Mouse (Mus musculus): ENCODE data around the gene Elmo1. TPM values are rescaled to one million over a fixed set of nuclear protein-coding genes. Genes with fewer than 3 reads are reported as not detected.

Elmo1 gene
- polyA plus RNA-seq, 2 experiments from 2014 or later: 100 to 111 TPM

- peak; percentile 33 for ATAC-seq
Measured at GRCm38 (mm10) chr13:20094916-20095700, 4.7 kb downstream of the Elmo1 start.

GRCm38 (mm10) chr13:20097006-20097617, 6.7 kb downstream of the Elmo1 start:
- no peak for ATAC-seq

GRCm38 (mm10) chr13:20097934-20098593, 7.7 kb downstream of the Elmo1 start:
- ATAC-seq: peak; percentile 42

GRCm38 (mm10) chr13:20098594-20098965, 8.2 kb downstream of the Elmo1 start:
- ATAC-seq: no peak

GRCm38 (mm10) chr13:20099546-20099945, 9.2 kb downstream of the Elmo1 start:
- ATAC-seq: no peak

- ATAC-seq: peak; percentile 33
Measured at GRCm38 (mm10) chr13:20100357-20100756, 10.0 kb downstream of the Elmo1 start.

GRCm38 (mm10) chr13:20101691-20102090, 11.3 kb downstream of the Elmo1 start:
- no peak for ATAC-seq

GRCm38 (mm10) chr13:20104791-20105190, 14.4 kb downstream of the Elmo1 start:
- no peak for ATAC-seq

- no peak for ATAC-seq
Measured at GRCm38 (mm10) chr13:20105996-20106395, 15.6 kb downstream of the Elmo1 start.

- no peak for ATAC-seq
Measured at GRCm38 (mm10) chr13:20107953-20108498, 17.6 kb downstream of the Elmo1 start.

GRCm38 (mm10) chr13:20108956-20109355, 18.6 kb downstream of the Elmo1 start:
- ATAC-seq: no peak

GRCm38 (mm10) chr13:20109446-20109845, 19.1 kb downstream of the Elmo1 start:
- no peak for ATAC-seq

- ATAC-seq: no peak
Measured at GRCm38 (mm10) chr13:20109987-20110680, 19.7 kb downstream of the Elmo1 start.

GRCm38 (mm10) chr13:20111256-20111800, 20.9 kb downstream of the Elmo1 start:
- peak; percentile 45 for ATAC-seq

GRCm38 (mm10) chr13:20115131-20115907, 24.9 kb downstream of the Elmo1 start:
- no peak for ATAC-seq

GRCm38 (mm10) chr13:20116019-20116418, 25.6 kb downstream of the Elmo1 start:
- ATAC-seq: no peak

- ATAC-seq: no peak
Measured at GRCm38 (mm10) chr13:20116868-20117510, 26.6 kb downstream of the Elmo1 start.

- no peak for ATAC-seq
Measured at GRCm38 (mm10) chr13:20117691-20118090, 27.3 kb downstream of the Elmo1 start.

GRCm38 (mm10) chr13:20118909-20119308, 28.5 kb downstream of the Elmo1 start:
- ATAC-seq: no peak

- ATAC-seq: peak; percentile 92
Measured at GRCm38 (mm10) chr13:20120723-20121122, 30.3 kb downstream of the Elmo1 start.

All from CD4-positive, CD25-positive, alpha-beta regulatory T cell, adult 4 months (primary cell).